Mouse (Mus musculus) liver, postnatal 0 days (tissue): ENCODE measurements around the gene Egfem1. TPM values are rescaled to one million over a fixed set of nuclear protein-coding genes. Genes with fewer than 3 reads are reported as not detected.

Experiments
- ATAC-seq: fragments of 200-750 bp; cut with Nextera tagmentation; 2 replicates; pipeline ENCODE4 v1.8.0; 2017; ENCODE audit warnings: mild to moderate bottlenecking, moderate library complexity
- DNase-seq: peaks from one replicate; pipeline ENCODE4 v3.0.0-alpha.2; 2016
- H3K27ac ChIP-seq: fragments of 300-500 bp; sonication (generic); 2 replicates; pipeline ENCODE4 v1.5.1; 2014; ENCODE audit warnings: antibody characterized with exemption, moderate library complexity, mild to moderate bottlenecking, low read depth
- H3K27me3 ChIP-seq: fragments of 300-500 bp; sonication (generic); 2 replicates; pipeline ENCODE4 v1.6.1; 2014; ENCODE audit warnings: low read length, control low read depth, mixed read lengths; ENCODE audit not compliant: insufficient read depth
- H3K36me3 ChIP-seq: fragments of 300-500 bp; sonication (generic); replicated peaks from 2 replicates; pipeline ENCODE4 v1.6.1; 2014; ENCODE audit warnings: mild to moderate bottlenecking, control low read depth, low read length, moderate library complexity, mixed read lengths; ENCODE audit not compliant: insufficient read depth
- H3K4me1 ChIP-seq: fragments of 300-500 bp; sonication (generic); 2 replicates; pipeline ENCODE4 v1.6.1; 2014; ENCODE audit warnings: antibody characterized with exemption, mild to moderate bottlenecking, control low read depth; ENCODE audit not compliant: insufficient read depth
- H3K4me2 ChIP-seq: fragments of 300-500 bp; sonication (generic); 2 replicates; pipeline ENCODE4 v1.6.1; 2014; ENCODE audit warnings: low read depth, mild to moderate bottlenecking, low read length, moderate library complexity, mixed read lengths
- H3K4me3 ChIP-seq: fragments of 300-500 bp; sonication (generic); 2 replicates; pipeline ENCODE4 v1.5.1; 2014; ENCODE audit warnings: low read depth, low read length
- H3K9ac ChIP-seq: fragments of 300-500 bp; sonication (generic); replicated peaks from 2 replicates; pipeline ENCODE4 v1.6.1; 2014; ENCODE audit warnings: mild to moderate bottlenecking, moderate library complexity
- H3K9me3 ChIP-seq: fragments of 300-500 bp; sonication (generic); 2 replicates; pipeline ENCODE4 v1.6.1; 2016; ENCODE audit warnings: mild to moderate bottlenecking, control low read depth, low read length, mixed read lengths
- CTCF ChIP-seq: sonication (generic); IDR thresholded peaks from 2 replicates; pipeline ENCODE4 v1.5.1; 2016; ENCODE audit warnings: antibody characterized with exemption, low read depth
- EP300 ChIP-seq: IDR thresholded peaks from 2 replicates; pipeline ENCODE4 v1.6.1; 2016; ENCODE audit warnings: antibody characterized with exemption, low read depth, mild to moderate bottlenecking
- WGBS: fragments of 180-500 bp; shearing (Covaris S2); extraction: QIAGEN DNeasy Blood & Tissue Kit; methylation state at CpG from one replicate; pipeline ENCODE4 v1.1.7; 2014; ENCODE audit not compliant: insufficient replicate concordance; 5-methylcytosine and 5-hydroxymethylcytosine counted together
- polyA plus RNA-seq: library from polyadenylated mRNA; unstranded; fragments of >200 nt; fragmentation: Nextera tagmentation; extraction: Ambion mirVana; gene quantifications from 2 replicates; pipeline ENCODE4 v1.2.1, GENCODE M21; 2015

Gene Egfem1
- polyA plus RNA-seq, 1 experiment from 2014 or later, result 0.69 TPM

GRCm38 (mm10) chr3:29639819-29640218 lies 558.0 kb downstream of the Egfem1 start:
- WGBS, result 51% methylated on average over 2 of the region's 2 CpGs
- Histone ChIP-seq H3K36me3 (no peaks in the 10 kb centered on the region), H3K9me3 (no peaks in the 10 kb centered on the region), H3K27ac (no peak overlapping the region), H3K4me3 (no peak overlapping the region), H3K9ac (no peak overlapping the region), H3K27me3 (no peaks in the 10 kb centered on the region), H3K4me1 (no peaks in the 10 kb centered on the region), H3K4me2 (no peak overlapping the region)
- no peak for TF ChIP-seq CTCF
- ATAC-seq (no peak), DNase-seq (no peak)

- H3K4me3 ChIP-seq, result no peak overlapping the region
- TF ChIP-seq EP300 (no peak), CTCF (no peak)
- H3K4me1 ChIP-seq, result no peaks in the 10 kb centered on the region
- H3K4me2 ChIP-seq, result no peak overlapping the region
- H3K9ac ChIP-seq, result no peak overlapping the region
- 64% methylated on average over 2 of the region's 2 CpGs for WGBS
- no peak overlapping the region for H3K27ac ChIP-seq
- DNase-seq (no peak), ATAC-seq (no peak)
- no peaks in the 10 kb centered on the region for H3K27me3 ChIP-seq
- no peaks in the 10 kb centered on the region for H3K9me3 ChIP-seq
- no peaks in the 10 kb centered on the region for H3K36me3 ChIP-seq
Observed at GRCm38 (mm10) chr3:29666796-29667195, 585.0 kb downstream of the Egfem1 start.

GRCm38 (mm10) chr3:29689367-29690285 lies 607.8 kb downstream of the Egfem1 start:
- no peak overlapping the region for H3K4me2 ChIP-seq
- 82% methylated on average over 8 of the region's 8 CpGs for WGBS
- DNase-seq, result no peak

GRCm38 (mm10) chr3:29701126-29701525 lies 619.3 kb downstream of the Egfem1 start:
- WGBS, result 54% methylated on average over 2 of the region's 2 CpGs
- no peak for ATAC-seq
- no peaks in the 10 kb centered on the region for H3K9me3 ChIP-seq

More at GRCm38 (mm10) chr3:29689367-29690285, 607.8 kb downstream of the Egfem1 start:
- H3K27me3 ChIP-seq, result no peaks in the 10 kb centered on the region
- H3K4me3 ChIP-seq, result no peak overlapping the region
- TF ChIP-seq EP300, result no peak
- TF ChIP-seq CTCF, result no peak
- H3K9ac ChIP-seq, result no peak overlapping the region
- no peak overlapping the region for H3K27ac ChIP-seq
- no peaks in the 10 kb centered on the region for H3K9me3 ChIP-seq
- no peaks in the 10 kb centered on the region for H3K4me1 ChIP-seq
- H3K36me3 ChIP-seq, result no peaks in the 10 kb centered on the region
- no peak for ATAC-seq

GRCm38 (mm10) chr3:29706816-29707215 lies 625.0 kb downstream of the Egfem1 start:
- Histone ChIP-seq H3K4me1 (no peaks in the 10 kb centered on the region), H3K9ac (no peak overlapping the region), H3K4me2 (no peak overlapping the region), H3K4me3 (no peak overlapping the region), H3K27ac (no peak overlapping the region), H3K27me3 (no peaks in the 10 kb centered on the region), H3K9me3 (no peaks in the 10 kb centered on the region), H3K36me3 (no peaks in the 10 kb centered on the region)
- WGBS, result 82% methylated on average over 2 of the region's 2 CpGs
- ATAC-seq, result no peak
- TF ChIP-seq CTCF (no peak), EP300 (no peak)
- no peak for DNase-seq

More at GRCm38 (mm10) chr3:29701126-29701525, 619.3 kb downstream of the Egfem1 start:
- Histone ChIP-seq H3K27ac (no peak overlapping the region), H3K27me3 (no peaks in the 10 kb centered on the region), H3K36me3 (no peaks in the 10 kb centered on the region), H3K4me2 (no peak overlapping the region), H3K4me3 (no peak overlapping the region), H3K9ac (no peak overlapping the region), H3K4me1 (no peaks in the 10 kb centered on the region)
- DNase-seq, result no peak
- TF ChIP-seq EP300 (no peak), CTCF (no peak)

GRCm38 (mm10) chr3:29707467-29707866 lies 625.6 kb downstream of the Egfem1 start:
- Histone ChIP-seq H3K4me1 (no peaks in the 10 kb centered on the region), H3K27me3 (no peaks in the 10 kb centered on the region), H3K36me3 (no peaks in the 10 kb centered on the region), H3K9ac (no peak overlapping the region), H3K4me2 (no peak overlapping the region), H3K27ac (no peak overlapping the region), H3K4me3 (no peak overlapping the region), H3K9me3 (no peaks in the 10 kb centered on the region)
- ATAC-seq (no peak), DNase-seq (no peak)
- no peak for TF ChIP-seq CTCF
- WGBS, result 69% methylated on average over 1 of the region's 1 CpGs
